Mouse (Mus musculus) right cerebral cortex, postnatal 36 days (tissue): ENCODE data around the gene Slc23a2.
A peak's percentile ranks its signal among the peaks of the same experiment; 100 is the strongest.

Experiments
- DNase-seq, 2 experiments: peaks; one replicate each; pipeline ENCODE4 v3.0.0; 2022; ENCODE audit warnings: low spot score in 2 of 2, mixed read lengths in 1 of 2

Gene Slc23a2

DNA sequence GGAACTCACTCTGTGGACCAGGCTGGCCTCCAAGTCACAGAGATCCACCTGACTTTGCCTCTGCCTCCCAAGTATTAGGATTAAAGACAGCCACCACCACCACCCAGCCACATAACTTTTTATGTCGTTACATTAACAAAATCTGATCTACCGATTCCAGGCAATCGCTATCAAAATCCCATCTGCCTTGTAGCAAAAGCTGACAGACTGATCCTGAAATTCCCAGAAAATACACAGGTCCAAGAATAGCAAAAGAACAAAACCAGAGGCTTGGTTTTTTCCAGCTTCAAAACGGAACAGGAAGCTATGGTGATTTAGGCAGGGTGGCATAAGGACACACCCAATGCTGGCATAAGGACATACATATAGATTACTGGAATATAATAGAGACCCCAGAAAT is 10.2 kb downstream of the Slc23a2 start:
- DNase-seq: no peak

DNA sequence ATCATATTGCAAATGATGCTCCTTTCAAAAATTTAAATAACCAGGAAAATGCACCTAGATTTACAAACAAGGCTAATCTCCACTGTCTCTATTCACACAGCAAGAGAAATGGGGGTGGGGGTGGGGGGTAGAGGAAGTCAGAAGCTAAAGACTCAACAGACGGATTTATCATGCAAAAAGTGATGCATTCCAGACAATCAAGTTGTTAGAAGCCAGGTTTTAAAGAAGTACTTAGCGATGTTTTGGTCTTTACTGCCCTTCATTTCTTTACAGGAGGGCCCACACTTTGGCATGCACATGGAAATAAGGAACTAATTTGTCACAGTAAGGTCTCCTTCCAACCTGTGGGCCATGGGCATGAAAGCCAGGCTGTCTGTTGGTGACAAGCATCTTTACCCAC is 11.5 kb downstream of the Slc23a2 start:
- no peak for DNase-seq

DNA sequence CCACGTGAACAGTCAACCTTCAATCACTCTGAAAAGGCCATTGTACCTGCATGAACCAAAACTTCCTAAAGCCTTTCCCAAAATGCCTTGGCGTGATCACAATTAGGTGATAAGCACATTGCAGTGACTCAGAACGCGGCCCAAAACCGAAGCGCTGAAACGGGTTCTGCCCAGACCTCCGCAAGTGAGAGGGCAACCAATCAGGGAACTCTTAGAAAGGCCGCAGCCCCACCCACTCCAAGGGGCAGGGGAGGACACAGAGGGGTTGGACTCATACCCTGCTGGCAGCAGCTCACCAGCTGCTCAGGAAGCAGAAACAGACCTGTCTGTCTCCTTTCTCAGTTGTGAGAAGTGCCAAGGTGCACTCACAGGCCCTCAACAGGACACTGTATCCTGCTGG is 13.6 kb downstream of the Slc23a2 start:
- DNase-seq: no peak

GRCm38 (mm10) chr2:132129980-132130379 is 14.9 kb downstream of the Slc23a2 start:
- DNase-seq: no peak

- DNase-seq: no peak
These were observed 15.7 kb downstream of the Slc23a2 start for GRCm38 (mm10) chr2:132129247-132129646.

- DNase-seq: no peak
These were observed 17.0 kb downstream of the Slc23a2 start for GRCm38 (mm10) chr2:132127904-132128303.

DNA sequence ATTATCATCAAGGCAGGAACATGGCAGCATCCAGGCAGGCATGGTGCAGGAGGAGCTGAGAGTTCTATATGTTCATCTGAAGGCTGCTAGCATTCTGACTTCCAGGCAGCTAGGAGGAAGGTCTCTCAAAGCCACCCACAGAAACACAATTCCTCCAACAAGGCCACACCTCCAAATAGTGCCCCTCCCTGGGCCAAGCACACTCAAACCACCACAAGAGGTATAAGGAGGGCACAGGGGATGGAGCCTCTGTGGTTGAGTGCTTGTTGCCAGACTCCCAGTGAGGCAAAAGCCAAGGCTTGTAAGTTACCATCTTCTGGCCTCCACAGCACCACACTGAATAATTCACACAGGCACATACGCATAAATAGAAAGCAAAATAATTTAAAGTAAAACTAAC is 18.6 kb downstream of the Slc23a2 start:
- no peak for DNase-seq

DNA sequence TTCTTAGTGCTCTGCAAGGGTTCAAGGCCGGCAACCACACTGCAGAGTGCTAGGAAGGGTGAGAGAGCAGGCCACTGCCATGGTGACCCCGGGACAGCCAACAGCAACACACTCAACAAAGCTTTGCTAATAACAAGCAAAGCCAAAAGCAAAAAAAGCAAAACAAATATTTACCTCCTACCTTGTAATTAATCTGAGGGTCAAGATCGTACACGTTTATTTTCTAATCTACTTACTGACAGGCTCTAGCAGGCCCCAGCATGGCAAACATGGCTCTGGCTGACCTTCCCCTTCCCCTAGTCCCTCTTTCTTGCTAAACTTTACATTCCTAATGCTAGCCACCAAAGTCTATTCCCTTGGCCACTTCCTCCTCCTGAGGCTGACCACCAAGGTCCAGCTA is 21.8 kb downstream of the Slc23a2 start:
- DNase-seq: no peak

DNA sequence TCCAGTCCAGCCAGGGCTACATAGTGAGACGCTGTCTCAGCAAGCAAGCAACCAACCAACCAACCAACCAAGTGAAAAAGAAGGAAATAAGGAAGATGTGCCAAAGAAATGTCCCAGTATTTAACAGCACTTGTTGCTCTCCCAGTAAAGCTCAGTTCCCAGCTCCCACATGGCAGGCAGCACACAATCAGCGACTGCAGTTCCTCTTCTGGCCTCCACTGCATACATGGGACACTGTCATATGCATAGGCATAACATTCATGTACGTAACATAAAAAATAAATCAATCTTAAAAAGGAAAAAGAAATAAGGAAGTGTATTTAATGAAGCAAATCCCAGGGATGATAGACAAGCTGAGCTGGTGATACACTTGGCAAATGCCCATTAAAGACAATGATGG is 23.9 kb downstream of the Slc23a2 start:
- DNase-seq: no peak

DNA sequence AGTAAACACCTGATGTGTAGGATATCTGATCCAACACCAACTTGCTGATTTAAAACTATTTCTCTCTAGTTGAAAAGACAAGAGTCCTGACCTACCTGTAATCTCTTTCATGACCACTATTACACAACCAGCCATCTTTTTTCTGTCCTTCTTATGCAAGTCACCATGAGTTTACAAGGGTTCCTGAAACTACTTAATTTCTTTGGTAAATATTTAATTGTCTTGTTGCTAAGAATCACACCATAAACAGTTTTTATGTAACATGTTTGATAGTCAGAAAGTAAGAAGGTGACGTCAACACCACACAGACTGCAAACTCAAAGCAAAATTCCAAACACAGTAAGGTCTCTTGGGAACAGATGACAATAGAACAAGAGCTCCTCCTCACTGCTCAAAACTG is 26.3 kb downstream of the Slc23a2 start:
- no peak for DNase-seq

GRCm38 (mm10) chr2:132115936-132116335 is 29.0 kb downstream of the Slc23a2 start:
- no peak for DNase-seq

DNA sequence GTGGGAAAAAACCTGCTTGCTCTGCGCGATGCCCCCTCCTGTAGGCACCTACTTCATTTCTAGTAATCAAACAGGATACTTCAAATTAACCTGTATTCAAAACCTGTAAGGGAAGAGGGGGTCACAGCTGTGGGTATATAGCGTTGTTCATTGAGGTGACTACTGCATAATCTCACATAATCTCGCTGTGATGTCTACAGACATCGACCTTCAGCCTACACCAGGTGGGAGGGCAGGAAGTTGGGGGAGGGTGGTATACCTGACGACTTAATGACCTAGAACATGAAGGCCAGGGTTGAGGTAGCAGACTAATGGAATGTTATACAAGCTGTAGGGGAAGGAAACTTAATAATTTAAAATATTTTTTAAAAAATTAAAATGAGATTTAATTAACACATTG is 29.6 kb downstream of the Slc23a2 start:
- DNase-seq: no peak

DNA sequence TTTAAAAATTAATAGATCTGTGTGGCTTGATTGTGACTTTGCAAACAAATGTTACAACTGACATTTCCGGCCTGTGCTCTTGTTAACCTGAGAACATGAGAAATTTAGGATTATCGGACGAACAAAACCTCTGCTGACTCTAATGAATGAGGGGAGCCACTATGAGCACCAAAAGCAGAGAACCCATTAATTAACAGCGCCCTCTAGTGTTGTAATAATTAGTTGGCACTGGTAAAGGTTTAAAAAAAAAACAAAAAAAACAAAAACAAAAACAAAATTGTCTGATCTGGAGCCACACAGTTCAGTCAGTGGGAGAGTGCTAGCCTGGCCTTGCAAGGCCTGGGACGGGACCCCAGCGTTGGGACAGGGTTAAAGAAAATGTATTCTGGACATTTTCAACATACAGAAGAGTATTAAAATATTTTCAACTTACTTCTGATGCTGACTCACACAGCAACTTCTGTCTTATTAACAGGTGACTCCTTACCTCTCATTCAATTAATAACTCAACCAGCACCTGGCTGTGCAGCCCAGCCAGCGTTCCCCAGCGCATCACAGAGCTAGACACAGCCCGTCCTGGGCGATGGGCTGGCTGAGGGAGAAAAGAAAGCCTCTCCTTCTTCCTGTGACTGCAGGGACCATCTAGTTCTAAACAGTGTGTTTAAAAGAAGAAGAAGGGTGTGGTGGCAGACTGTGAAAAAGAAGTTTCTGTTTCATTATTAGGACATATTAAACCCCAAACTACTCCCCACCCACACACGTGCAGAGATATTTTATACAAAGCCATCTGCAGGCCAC is 30.7 kb downstream of the Slc23a2 start:
- DNase-seq: no peak

DNA sequence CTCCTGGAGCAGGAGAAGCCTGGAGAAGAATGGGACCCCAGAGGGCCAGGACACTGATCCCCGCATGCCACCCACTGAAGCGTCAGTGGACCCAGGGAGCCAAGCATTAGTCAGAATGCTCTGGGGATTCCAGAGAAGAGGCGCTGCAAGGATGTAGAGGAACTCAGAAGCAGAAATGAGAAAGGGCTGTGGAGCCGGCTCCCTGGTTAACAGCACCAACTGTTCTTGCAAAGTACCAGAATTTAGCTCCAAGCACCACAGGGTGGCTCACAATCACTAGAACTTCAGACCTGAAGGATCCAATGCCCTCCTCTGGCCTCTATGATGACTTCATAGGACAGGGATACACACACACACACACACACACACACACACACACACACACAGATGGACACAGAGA is 32.6 kb downstream of the Slc23a2 start:
- DNase-seq: no peak

DNA sequence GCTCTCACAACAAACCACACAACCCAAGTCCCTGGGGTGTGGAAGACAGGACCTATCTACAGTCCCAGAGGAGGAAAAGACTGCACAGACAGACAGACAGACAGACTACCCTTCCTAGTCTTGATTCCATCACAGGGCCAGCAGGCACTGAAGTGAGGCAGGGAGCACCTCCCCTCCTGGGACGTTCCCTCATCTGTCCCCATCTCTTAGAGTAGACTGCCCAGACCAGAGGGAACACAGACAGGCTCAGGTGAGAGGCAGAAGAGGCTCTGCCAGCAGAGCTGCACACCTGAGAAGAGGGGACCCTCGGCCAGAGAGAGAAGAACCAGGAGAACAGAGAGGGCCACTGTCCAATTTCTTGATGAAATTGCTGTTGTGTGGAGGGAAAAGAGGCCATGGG is 33.0 kb downstream of the Slc23a2 start:
- DNase-seq: no peak

DNA sequence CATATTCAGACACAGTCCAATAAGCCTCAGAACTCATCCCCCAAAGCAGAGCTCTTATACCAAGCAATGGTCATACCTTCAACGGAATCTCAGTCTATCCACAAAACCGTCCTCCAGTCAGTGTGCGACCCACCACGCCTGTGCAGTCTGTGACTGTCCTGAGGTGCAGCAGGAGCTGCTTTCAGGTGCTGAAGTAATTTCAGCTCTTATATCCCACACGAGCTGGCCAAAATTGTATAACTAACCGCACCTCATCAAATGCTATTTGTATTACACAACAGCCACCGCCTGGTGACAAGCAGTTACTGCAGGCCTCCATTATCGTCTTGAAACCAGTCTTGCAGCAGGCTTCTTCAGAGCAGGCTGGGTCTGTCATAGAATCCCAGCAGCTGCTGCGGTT is 33.6 kb downstream of the Slc23a2 start:
- peak; percentile 67 to 78 for DNase-seq

GRCm38 (mm10) chr2:132110702-132111101 is 34.2 kb downstream of the Slc23a2 start:
- no peak for DNase-seq

DNA sequence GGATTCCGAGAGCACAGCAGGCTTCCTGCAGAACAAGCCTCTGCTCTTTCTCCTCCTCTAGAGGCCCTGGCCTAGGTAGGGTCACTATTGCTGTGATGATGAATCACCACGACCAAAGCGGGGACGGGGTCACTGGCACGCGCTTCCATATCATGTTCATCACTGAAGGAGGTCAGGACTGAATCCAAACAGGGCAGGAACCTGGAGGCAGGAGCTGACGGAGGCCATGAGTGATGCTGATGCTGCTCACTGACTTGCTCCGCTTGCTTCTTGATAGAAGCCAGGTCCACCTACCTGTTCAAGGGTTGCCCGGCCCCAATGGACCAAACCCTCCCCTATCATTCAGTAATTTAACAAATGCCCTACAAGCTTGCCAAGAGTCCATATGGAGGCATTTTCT is 35.9 kb downstream of the Slc23a2 start:
- DNase-seq: no peak

DNA sequence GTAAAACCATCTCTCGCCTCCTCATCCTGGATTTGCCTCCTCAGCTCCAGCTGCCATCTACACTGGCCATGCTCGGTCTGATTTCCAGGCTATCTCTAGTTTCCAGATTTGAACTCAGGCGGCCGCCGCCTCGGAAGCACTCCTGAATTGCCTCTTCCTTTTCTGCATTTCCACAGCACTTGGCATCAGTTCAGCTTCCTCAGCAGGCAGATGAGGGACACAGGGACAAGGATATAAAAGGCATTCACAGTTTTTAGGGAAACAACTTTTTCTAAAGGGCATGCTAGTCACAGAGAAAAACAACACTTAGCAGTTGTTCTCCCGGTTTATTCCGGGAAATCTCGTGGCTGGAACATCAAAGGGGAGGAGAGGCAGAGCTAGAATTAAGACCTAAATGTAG is 37.3 kb downstream of the Slc23a2 start:
- peak; percentile 39 to 75 for DNase-seq

GRCm38 (mm10) chr2:132106069-132106468 is 38.8 kb downstream of the Slc23a2 start:
- no peak for DNase-seq

- no peak for DNase-seq
These were observed 41.6 kb downstream of the Slc23a2 start for GRCm38 (mm10) chr2:132103265-132103664.

- no peak for DNase-seq
These were observed 42.3 kb downstream of the Slc23a2 start for GRCm38 (mm10) chr2:132102505-132103130.

- DNase-seq: no peak
These were observed 45.8 kb downstream of the Slc23a2 start for GRCm38 (mm10) chr2:132098942-132099672.
